Mouse (Mus musculus): ENCODE measurements around the gene Cldn22. TPM values are rescaled to one million over a fixed set of nuclear protein-coding genes. Genes with fewer than 3 reads are reported as not detected.

Cldn22 gene
- polyA plus RNA-seq, 1 experiment from 2014 or later = not detected

DNA sequence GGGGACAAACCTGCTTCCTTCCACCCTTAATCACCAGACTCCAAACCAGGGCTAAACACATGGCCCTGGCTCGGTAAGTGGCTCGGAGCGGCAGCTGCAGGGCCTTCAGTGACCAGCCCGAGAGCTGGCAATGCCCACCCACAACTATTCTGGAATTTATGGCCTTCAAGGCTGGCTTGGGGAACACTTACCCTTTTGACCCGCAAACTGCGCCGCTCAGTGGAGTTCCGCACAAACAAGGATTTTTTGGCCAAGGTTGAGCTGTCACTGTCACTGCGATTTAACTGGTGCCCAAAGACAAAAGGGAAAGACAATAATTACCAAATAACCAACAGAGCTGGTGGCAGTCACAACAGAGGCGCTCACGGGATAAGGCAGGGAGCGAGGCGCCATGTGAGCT is 21.7 kb downstream of the Cldn22 start:
- no peak for DNase-seq (ENCODE audit: low spot score)
- H3K27ac ChIP-seq (ENCODE audit: low read depth, low read length) = no peak overlapping the region
- H3K36me3 ChIP-seq (ENCODE audit: control insufficient read depth, insufficient read depth, low read length) = 0 out of 2 replicates have a peak, but pooled peaks cover 2% of the 10 kb centered on the region
- H3K27me3 ChIP-seq (ENCODE audit: control insufficient read depth, insufficient read depth, low read length) = no peaks in the 10 kb centered on the region
- H3K9ac ChIP-seq (ENCODE audit: low read length) = no peak overlapping the region
- WGBS = 48% methylated on average over 13 of the region's 13 CpGs
- no peak overlapping the region for H3K4me3 ChIP-seq (ENCODE audit: low read depth, low read length)
- peaks cover 3% of the 10 kb centered on the region; the same call in 1 of the 2 replicates for H3K4me1 ChIP-seq (ENCODE audit: control insufficient read depth, insufficient read depth, low read length)
- H3K9me3 ChIP-seq (ENCODE audit: control insufficient read depth, low read length) = no peaks in the 10 kb centered on the region
- no peak overlapping the region for H3K4me2 ChIP-seq (ENCODE audit: low read depth)
- ATAC-seq (ENCODE audit: insufficient read depth, low FRiP score, low TSS enrichment) = no peak

DNA sequence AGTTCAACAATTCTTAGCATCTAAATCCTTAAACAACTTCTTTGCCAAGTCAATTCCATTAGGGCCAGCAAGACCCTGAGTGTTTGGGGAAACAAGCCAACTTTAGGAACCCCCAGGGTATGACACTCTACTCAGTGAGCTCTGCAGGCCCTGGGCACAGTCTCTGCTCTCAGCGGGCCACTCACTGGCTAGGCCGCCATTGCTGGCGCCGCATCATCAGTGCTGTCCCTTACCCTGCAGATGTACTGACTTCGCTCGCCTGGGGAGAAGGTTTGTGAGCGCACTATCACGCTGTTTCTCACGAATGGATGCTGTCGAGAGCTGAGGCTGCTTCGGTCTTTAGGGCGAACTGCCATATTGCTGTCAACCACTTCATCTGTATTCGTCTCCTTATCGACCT is 22.9 kb downstream of the Cldn22 start:
- ATAC-seq (ENCODE audit: insufficient read depth, low FRiP score, low TSS enrichment) (no peak), DNase-seq (ENCODE audit: low spot score) (no peak)
- H3K4me2 ChIP-seq (ENCODE audit: low read depth) = no peak overlapping the region
- H3K36me3 ChIP-seq (ENCODE audit: control insufficient read depth, insufficient read depth, low read length) = 0 out of 2 replicates have a peak, but pooled peaks cover 2% of the 10 kb centered on the region
- no peaks in the 10 kb centered on the region for H3K27me3 ChIP-seq (ENCODE audit: control insufficient read depth, insufficient read depth, low read length)
- WGBS = 97% methylated on average over 14 of the region's 14 CpGs
- H3K9ac ChIP-seq (ENCODE audit: low read length) = no peak overlapping the region
- H3K4me1 ChIP-seq (ENCODE audit: control insufficient read depth, insufficient read depth, low read length) = peaks cover 3% of the 10 kb centered on the region; the same call in 1 of the 2 replicates
- no peak overlapping the region for H3K4me3 ChIP-seq (ENCODE audit: low read depth, low read length)
- H3K27ac ChIP-seq (ENCODE audit: low read depth, low read length) = no peak overlapping the region
- H3K9me3 ChIP-seq (ENCODE audit: control insufficient read depth, low read length) = no peaks in the 10 kb centered on the region

DNA sequence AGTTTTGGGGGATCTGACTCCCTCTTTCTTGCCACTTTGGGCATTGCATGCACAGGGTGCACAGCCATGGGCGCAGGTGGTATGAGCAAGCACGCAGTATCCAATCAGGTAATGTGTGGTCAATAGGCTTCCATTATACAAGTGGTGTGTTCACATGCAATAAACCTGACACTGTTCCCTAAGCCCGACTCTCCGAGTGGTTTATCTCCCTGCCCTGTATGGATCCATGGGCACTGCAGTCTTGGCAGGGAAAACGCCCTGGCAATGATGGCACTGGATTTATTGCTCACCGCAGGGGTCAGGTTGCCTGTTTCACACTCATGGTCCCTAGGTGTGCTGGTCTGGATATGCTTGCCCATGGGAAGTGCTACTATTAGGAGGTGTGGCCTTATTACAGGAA is 23.6 kb downstream of the Cldn22 start:
- Histone ChIP-seq H3K27ac (ENCODE audit: low read depth, low read length) (no peak overlapping the region), H3K9ac (ENCODE audit: low read length) (no peak overlapping the region), H3K9me3 (ENCODE audit: control insufficient read depth, low read length) (no peaks in the 10 kb centered on the region), H3K4me1 (ENCODE audit: control insufficient read depth, insufficient read depth, low read length) (peaks cover 3% of the 10 kb centered on the region; the same call in 1 of the 2 replicates), H3K4me2 (ENCODE audit: low read depth) (no peak overlapping the region), H3K36me3 (ENCODE audit: control insufficient read depth, insufficient read depth, low read length) (0 out of 2 replicates have a peak, but pooled peaks cover 2% of the 10 kb centered on the region), H3K27me3 (ENCODE audit: control insufficient read depth, insufficient read depth, low read length) (no peaks in the 10 kb centered on the region), H3K4me3 (ENCODE audit: low read depth, low read length) (no peak overlapping the region)
- whole genome bisulfite sequencing = 95% methylated on average over 6 of the region's 6 CpGs
- no peak for DNase-seq (ENCODE audit: low spot score)
- ATAC-seq (ENCODE audit: insufficient read depth, low FRiP score, low TSS enrichment) = no peak

DNA sequence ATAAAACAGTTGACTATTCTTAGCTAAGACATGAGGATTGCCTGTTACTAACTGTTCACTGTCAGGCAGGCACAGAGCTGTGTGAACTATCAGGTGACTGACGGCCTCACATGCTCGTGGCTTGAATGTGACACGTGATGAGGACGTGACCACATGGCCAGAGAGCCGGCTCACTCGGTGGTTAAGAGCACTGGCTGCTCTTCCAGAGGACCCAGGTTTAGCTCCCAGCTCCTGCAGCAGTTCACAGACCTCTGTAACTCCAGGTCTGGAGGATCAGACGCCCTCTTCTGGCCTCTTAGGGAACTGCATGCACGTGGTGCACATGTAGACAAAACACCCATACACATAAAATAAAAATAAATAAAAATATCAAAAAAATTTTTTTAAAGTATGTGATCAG is 25.6 kb downstream of the Cldn22 start:
- Histone ChIP-seq H3K9me3 (ENCODE audit: control insufficient read depth, low read length) (no peaks in the 10 kb centered on the region), H3K9ac (ENCODE audit: low read length) (no peak overlapping the region), H3K4me3 (ENCODE audit: low read depth, low read length) (no peak overlapping the region), H3K27me3 (ENCODE audit: control insufficient read depth, insufficient read depth, low read length) (no peaks in the 10 kb centered on the region), H3K4me1 (ENCODE audit: control insufficient read depth, insufficient read depth, low read length) (peaks cover 3% of the 10 kb centered on the region; the same call in 1 of the 2 replicates), H3K4me2 (ENCODE audit: low read depth) (no peak overlapping the region), H3K36me3 (ENCODE audit: control insufficient read depth, insufficient read depth, low read length) (0 out of 2 replicates have a peak, but pooled peaks cover 2% of the 10 kb centered on the region), H3K27ac (ENCODE audit: low read depth, low read length) (no peak overlapping the region)
- 87% methylated on average over 8 of the region's 8 CpGs for WGBS
- no peak for DNase-seq (ENCODE audit: low spot score)
- ATAC-seq (ENCODE audit: insufficient read depth, low FRiP score, low TSS enrichment) = no peak

DNA sequence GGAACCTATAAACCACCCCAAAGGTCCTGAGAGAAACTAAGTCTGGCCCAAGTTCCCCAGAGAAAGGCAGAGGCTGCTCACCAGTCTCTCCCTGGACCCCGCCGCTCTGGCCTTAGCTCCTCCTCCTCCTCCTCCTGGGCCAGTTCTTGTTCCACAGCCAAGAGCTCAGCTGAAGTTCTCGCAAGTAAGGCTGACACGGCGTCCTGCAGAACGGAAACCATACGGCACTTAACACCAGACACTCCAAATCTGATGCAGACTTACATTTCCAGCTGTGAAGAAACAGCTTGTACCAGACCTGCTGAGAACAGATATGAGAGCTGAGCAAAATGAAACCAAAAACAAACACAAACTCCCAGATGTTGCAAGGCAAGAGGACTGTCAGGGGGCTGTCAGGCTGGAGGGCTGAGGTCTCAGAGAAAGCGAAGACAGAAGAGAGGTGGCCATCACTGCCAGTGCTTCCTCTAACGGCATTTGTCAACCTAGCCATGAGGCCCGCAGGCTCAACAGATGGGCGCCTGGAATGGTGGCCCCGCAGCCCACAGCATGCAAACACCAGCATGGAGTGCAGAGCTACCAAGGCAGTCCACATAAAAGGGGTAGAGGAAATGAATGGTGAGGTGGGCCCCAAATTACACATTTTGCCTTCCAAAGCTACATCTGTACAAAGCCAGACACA is 27.7 kb downstream of the Cldn22 start:
- no peak for ATAC-seq (ENCODE audit: insufficient read depth, low FRiP score, low TSS enrichment)
- H3K36me3 ChIP-seq (ENCODE audit: control insufficient read depth, insufficient read depth, low read length) = 0 out of 2 replicates have a peak, but pooled peaks cover 2% of the 10 kb centered on the region
- DNase-seq (ENCODE audit: low spot score) = no peak

DNA sequence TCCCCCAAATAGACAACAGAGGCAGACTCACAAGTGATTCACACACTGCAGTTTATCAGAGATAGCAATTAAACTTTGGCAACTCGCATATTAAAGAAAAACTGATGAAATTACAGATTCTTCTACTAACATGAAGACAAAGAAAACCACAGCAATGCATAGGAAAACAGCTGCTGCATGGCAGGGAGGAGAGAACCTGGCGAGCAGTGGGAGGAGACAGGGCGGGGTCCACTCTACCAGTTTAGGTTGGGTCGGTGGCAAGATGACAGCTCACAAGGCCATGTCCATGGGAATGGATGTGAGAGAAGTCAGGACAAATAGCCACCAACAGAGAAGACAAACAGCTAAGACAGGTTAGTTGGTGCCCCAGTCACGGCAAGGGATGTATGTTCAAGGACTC is 28.5 kb downstream of the Cldn22 start:
- no peaks in the 10 kb centered on the region for H3K9me3 ChIP-seq (ENCODE audit: control insufficient read depth, low read length)
- no peaks in the 10 kb centered on the region for H3K4me1 ChIP-seq (ENCODE audit: control insufficient read depth, insufficient read depth, low read length)
- H3K9ac ChIP-seq (ENCODE audit: low read length) = no peak overlapping the region
- no peak overlapping the region for H3K4me3 ChIP-seq (ENCODE audit: low read depth, low read length)
- no peak overlapping the region for H3K4me2 ChIP-seq (ENCODE audit: low read depth)
- ATAC-seq (ENCODE audit: insufficient read depth, low FRiP score, low TSS enrichment) (no peak), DNase-seq (ENCODE audit: low spot score) (no peak)
- H3K27ac ChIP-seq (ENCODE audit: low read depth, low read length) = no peak overlapping the region
- H3K36me3 ChIP-seq (ENCODE audit: control insufficient read depth, insufficient read depth, low read length) = 0 out of 2 replicates have a peak, but pooled peaks cover 2% of the 10 kb centered on the region
- no peaks in the 10 kb centered on the region for H3K27me3 ChIP-seq (ENCODE audit: control insufficient read depth, insufficient read depth, low read length)
- 76% methylated on average over 5 of the region's 5 CpGs for WGBS

More for the DNA sequence above, 27.7 kb downstream of the Cldn22 start:
- WGBS = 55% methylated on average over 12 of the region's 12 CpGs
- H3K4me3 ChIP-seq (ENCODE audit: low read depth, low read length) = no peak overlapping the region
- H3K9me3 ChIP-seq (ENCODE audit: control insufficient read depth, low read length) = no peaks in the 10 kb centered on the region
- H3K27me3 ChIP-seq (ENCODE audit: control insufficient read depth, insufficient read depth, low read length) = no peaks in the 10 kb centered on the region
- H3K9ac ChIP-seq (ENCODE audit: low read length) = no peak overlapping the region
- H3K4me1 ChIP-seq (ENCODE audit: control insufficient read depth, insufficient read depth, low read length) = no peaks in the 10 kb centered on the region
- H3K27ac ChIP-seq (ENCODE audit: low read depth, low read length) = peak overlapping the region; percentile 29; the same call in 1 of the 2 replicates
- 0 out of 2 replicates have a peak overlapping the region, but pooled peaks have one; percentile 8 for H3K4me2 ChIP-seq (ENCODE audit: low read depth)

DNA sequence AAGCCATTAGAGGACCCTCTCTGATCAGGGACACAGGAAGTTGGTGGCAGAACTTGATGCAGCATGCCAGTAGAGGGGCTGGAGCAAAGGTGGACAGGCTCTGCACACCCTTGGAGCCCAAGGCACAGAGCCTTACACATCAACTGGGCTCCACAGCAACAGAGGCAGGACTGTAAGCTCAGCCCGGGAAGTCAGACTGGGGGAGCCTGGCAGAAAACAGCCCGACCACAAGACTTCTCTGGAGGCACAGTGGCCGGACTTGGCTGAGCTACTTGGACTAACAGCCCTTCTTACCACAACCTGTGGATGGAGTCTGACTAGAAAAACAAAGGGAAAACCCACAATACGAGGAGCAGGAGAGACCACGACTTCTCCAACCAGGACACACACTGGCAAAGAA is 29.1 kb downstream of the Cldn22 start:
- Histone ChIP-seq H3K4me2 (ENCODE audit: low read depth) (no peak overlapping the region), H3K9ac (ENCODE audit: low read length) (no peak overlapping the region), H3K27ac (ENCODE audit: low read depth, low read length) (no peak overlapping the region), H3K4me1 (ENCODE audit: control insufficient read depth, insufficient read depth, low read length) (no peaks in the 10 kb centered on the region), H3K36me3 (ENCODE audit: control insufficient read depth, insufficient read depth, low read length) (0 out of 2 replicates have a peak, but pooled peaks cover 2% of the 10 kb centered on the region), H3K27me3 (ENCODE audit: control insufficient read depth, insufficient read depth, low read length) (no peaks in the 10 kb centered on the region), H3K4me3 (ENCODE audit: low read depth, low read length) (no peak overlapping the region), H3K9me3 (ENCODE audit: control insufficient read depth, low read length) (no peaks in the 10 kb centered on the region)
- ATAC-seq (ENCODE audit: insufficient read depth, low FRiP score, low TSS enrichment) = no peak
- 85% methylated on average over 5 of the region's 5 CpGs for WGBS
- no peak for DNase-seq (ENCODE audit: low spot score)

DNA sequence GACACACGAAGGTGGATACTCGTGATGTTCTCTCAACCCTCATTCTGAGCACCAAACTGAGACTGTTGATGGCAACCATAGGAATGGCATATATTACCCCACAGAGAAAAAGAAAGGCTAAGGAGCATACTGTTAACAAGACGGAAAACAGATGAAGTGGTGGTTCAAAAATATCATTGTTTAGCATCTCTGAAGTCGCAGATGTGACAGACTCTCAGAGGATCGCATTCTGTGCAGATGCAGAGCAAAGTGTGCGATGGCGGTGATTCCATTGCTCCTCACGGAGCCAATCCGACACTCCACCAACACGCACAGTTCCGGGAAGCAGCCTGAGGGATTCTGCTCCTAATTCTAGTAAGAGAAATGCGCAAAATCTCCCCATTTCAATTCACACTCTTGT is 35.0 kb downstream of the Cldn22 start:
- H3K27ac ChIP-seq (ENCODE audit: low read depth, low read length) = no peak overlapping the region
- 95% methylated on average over 12 of the region's 12 CpGs for WGBS
- H3K9me3 ChIP-seq (ENCODE audit: control insufficient read depth, low read length) = no peaks in the 10 kb centered on the region
- H3K9ac ChIP-seq (ENCODE audit: low read length) = no peak overlapping the region
- no peak overlapping the region for H3K4me3 ChIP-seq (ENCODE audit: low read depth, low read length)
- H3K36me3 ChIP-seq (ENCODE audit: control insufficient read depth, insufficient read depth, low read length) = no peaks in the 10 kb centered on the region
- H3K4me1 ChIP-seq (ENCODE audit: control insufficient read depth, insufficient read depth, low read length) = no peaks in the 10 kb centered on the region
- DNase-seq (ENCODE audit: low spot score) (no peak), ATAC-seq (ENCODE audit: insufficient read depth, low FRiP score, low TSS enrichment) (no peak)
- H3K27me3 ChIP-seq (ENCODE audit: control insufficient read depth, insufficient read depth, low read length) = no peaks in the 10 kb centered on the region
- H3K4me2 ChIP-seq (ENCODE audit: low read depth) = no peak overlapping the region

DNA sequence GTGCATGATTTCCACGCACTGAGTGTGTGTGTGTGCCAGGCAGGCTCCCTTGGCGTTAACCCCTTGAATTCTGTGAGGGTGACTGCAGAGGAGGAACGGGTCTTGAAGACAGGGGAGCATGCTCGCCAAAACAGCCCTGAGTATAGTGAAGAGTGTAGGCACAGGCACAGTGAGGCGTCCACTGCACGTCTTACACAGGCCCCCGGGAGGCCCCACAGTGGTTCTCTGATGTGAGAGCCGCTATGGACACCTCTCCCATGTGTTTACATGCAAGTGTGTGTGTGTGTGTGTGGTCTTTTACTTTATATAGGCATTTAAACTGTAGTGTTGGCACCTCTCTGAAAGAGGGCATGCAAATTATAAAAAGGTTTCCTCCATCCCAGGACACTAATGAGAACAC is 42.3 kb downstream of the Cldn22 start:
- Histone ChIP-seq H3K36me3 (ENCODE audit: control insufficient read depth, insufficient read depth, low read length) (no peaks in the 10 kb centered on the region), H3K4me2 (ENCODE audit: low read depth) (no peak overlapping the region), H3K9me3 (ENCODE audit: control insufficient read depth, low read length) (no peaks in the 10 kb centered on the region), H3K9ac (ENCODE audit: low read length) (no peak overlapping the region), H3K27ac (ENCODE audit: low read depth, low read length) (no peak overlapping the region), H3K4me3 (ENCODE audit: low read depth, low read length) (no peak overlapping the region), H3K4me1 (ENCODE audit: control insufficient read depth, insufficient read depth, low read length) (no peaks in the 10 kb centered on the region), H3K27me3 (ENCODE audit: control insufficient read depth, insufficient read depth, low read length) (no peaks in the 10 kb centered on the region)
- ATAC-seq (ENCODE audit: insufficient read depth, low FRiP score, low TSS enrichment) (no peak), DNase-seq (ENCODE audit: low spot score) (no peak)
- WGBS = 90% methylated on average over 8 of the region's 8 CpGs
